Mouse (Mus musculus): ENCODE data around the gene Svs6. TPM values are rescaled to one million over a fixed set of nuclear protein-coding genes. Genes with fewer than 3 reads are reported as not detected.

Svs6 gene
- total RNA-seq, 2 experiments from 2014 or later = not detected

Small RNA genes lying within 50 kb of the gene (microRNA-seq; reads per million reads assigned to microRNA genes)
- 0 reads per million in 2 experiments for gene Mir7678

Other genes with a start within 250 kb of the Svs6 start
- gene Stk4, start 246.4 kb upstream of the Svs6 start, total RNA-seq (2021) = 10 to 100 TPM; 36.7 to 41.4 TPM
- gene Tomm34, start 245.6 kb upstream of the Svs6 start, total RNA-seq (2021) = 10 to 100 TPM; 41.8 to 43.6 TPM
- 1 to 10 TPM; 6.5 to 7.7 TPM for gene Kcns1, start 145.6 kb upstream of the Svs6 start, total RNA-seq (2021)
- not detected for gene Wfdc5, start 134.0 kb upstream of the Svs6 start, total RNA-seq (2021)
- not detected for gene Wfdc12, start 126.1 kb upstream of the Svs6 start, total RNA-seq (2021)
- not detected for gene Wfdc15a, start 116.6 kb upstream of the Svs6 start, total RNA-seq (2021)
- not detected for gene Wfdc15b, start 95.1 kb upstream of the Svs6 start, total RNA-seq (2021)
- not detected for gene Svs2, start 78.3 kb upstream of the Svs6 start, total RNA-seq (2021)
- not detected for gene Svs3b, start 60.1 kb upstream of the Svs6 start, total RNA-seq (2021)
- gene Svs4, start 38.3 kb upstream of the Svs6 start, total RNA-seq (2021) = not detected
- not detected for gene Svs3a, start 27.5 kb upstream of the Svs6 start, total RNA-seq (2021)
- not detected for gene Svs5, start 16.0 kb downstream of the Svs6 start, total RNA-seq (2021)
- gene Slpi, start 72.3 kb downstream of the Svs6 start, total RNA-seq (2021) = 1 to 10 TPM; 1.0 to 1.4 TPM
- gene Rbpjl, start 86.4 kb downstream of the Svs6 start, total RNA-seq (2021) = under 1 TPM; 0.38 to 0.48 TPM
- 10 to 100 TPM; 20.4 to 25.9 TPM for gene Matn4, start 88.4 kb downstream of the Svs6 start, total RNA-seq (2021)
- gene Sdc4, start 127.1 kb downstream of the Svs6 start, total RNA-seq (2021) = 10 to 100 TPM; 74.2 to 83.4 TPM
- 10 to 100 TPM; 43.9 to 45.8 TPM for gene Sys1, start 140.2 kb downstream of the Svs6 start, total RNA-seq (2021)
- gene Gm20458, start 144.2 kb downstream of the Svs6 start, total RNA-seq (2021) = 10 to 100 TPM in 1 of 2 experiments, 1 to 10 TPM in 1; 4.1 to 17.9 TPM
- gene Trp53tg5, start 157.0 kb downstream of the Svs6 start, total RNA-seq (2021) = not detected
- 10 to 100 TPM; 58.9 to 61.0 TPM for gene Dbndd2, start 169.4 kb downstream of the Svs6 start, total RNA-seq (2021)
- 100 to 1,000 TPM; 106 to 109 TPM for gene Pigt, start 180.8 kb downstream of the Svs6 start, total RNA-seq (2021)
- gene Wfdc2, start 245.7 kb downstream of the Svs6 start, total RNA-seq (2021) = under 1 TPM in 1 of 2 experiments, not detected in 1; 0.73 TPM

All from layer of hippocampus, postnatal 10 days (tissue).